Comparison of ENCODE assay signal across 21 mouse cellular contexts in the genomic region with DNA sequence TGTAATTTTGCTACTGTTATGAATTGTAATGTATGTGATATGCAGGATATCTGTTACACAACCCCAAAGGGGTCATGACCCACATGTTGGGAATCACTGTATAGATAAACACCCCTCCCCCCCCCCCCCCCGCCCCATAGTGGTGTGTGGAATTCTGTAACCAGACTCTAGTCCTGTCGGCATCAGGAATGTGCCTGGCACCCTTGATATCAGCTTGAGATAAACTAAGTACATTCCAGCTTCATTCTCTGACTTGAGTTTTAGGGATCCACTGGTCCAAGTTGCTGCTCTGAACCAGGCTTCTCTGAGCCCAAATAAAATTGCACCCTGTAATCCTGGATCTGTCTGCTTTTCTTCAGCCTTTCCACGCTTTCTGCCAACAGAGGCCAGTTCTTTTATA. TPM values are rescaled to one million over a fixed set of nuclear protein-coding genes. Genes with fewer than 3 reads are reported as not detected.
DNase-seq lines count a peak whose midpoint lies in the region; ATAC-seq and TF ChIP-seq lines count a peak whose summit lies in the region.
"Had no signal": no experiment of that assay in that cellular context is flagged by ENCODE, and none has a peak within 500 bp of the region (broad histone marks: within the 10 kb centered on the region; RNA-seq: fewer than 3 reads in every experiment).

No protein-coding gene starts in this region.

- intact Hi-C loops in heart, adult 2 months (cut with DNase I) = no loop called here

- H3K36me3 ChIP-seq in heart, embryonic 13.5 days = peaks cover 9% of the 10 kb centered on the region
- no peaks in the 10 kb centered on the region for H3K36me3 ChIP-seq in heart, adult 2 months (ENCODE audit: control insufficient read depth, insufficient read depth, low read length)
- no peaks in the 10 kb centered on the region for H3K36me3 ChIP-seq in lung, embryonic 16.5 days (ENCODE audit: control insufficient read depth, insufficient read depth, low read length)
- H3K36me3 ChIP-seq in intestine, embryonic 16.5 days (ENCODE audit: control insufficient read depth, insufficient read depth, low read length) = no peaks in the 10 kb centered on the region
- H3K36me3 ChIP-seq in myocyte (ENCODE audit: control insufficient read depth, insufficient read depth) = no peaks in the 10 kb centered on the region
- H3K36me3 ChIP-seq: embryonic facial prominence, embryonic 12.5 days had no signal

- TF ChIP-seq CTCF in heart, adult 2 months (IDR thresholded peaks at IDR 0.05) = no peak

- no peaks in the 10 kb centered on the region for H3K79me2 ChIP-seq in heart, adult 2 months (replicated peaks; ENCODE audit: control insufficient read depth, insufficient read depth, low read length)
- no peaks in the 10 kb centered on the region for H3K79me2 ChIP-seq in myocyte (ENCODE audit: control insufficient read depth, insufficient read depth)

- H3K4me2 ChIP-seq in heart, embryonic 13.5 days = no peak overlapping the region
- H3K4me2 ChIP-seq in lung, embryonic 16.5 days (ENCODE audit: low read depth, low read length) = no peak overlapping the region
- no peak overlapping the region for H3K4me2 ChIP-seq in intestine, embryonic 16.5 days (ENCODE audit: low read depth, low read length)
- H3K4me2 ChIP-seq in myocyte (ENCODE audit: low read depth) = peak overlapping the region; percentile 20
- H3K4me2 ChIP-seq: embryonic facial prominence, embryonic 12.5 days; neural tube, embryonic 13.5 days had no signal

- peak overlapping the region; percentile 68 for H3K27ac ChIP-seq in heart, embryonic 13.5 days (replicated peaks)
- no peak overlapping the region for H3K27ac ChIP-seq in heart, adult 2 months
- H3K27ac ChIP-seq in lung, embryonic 16.5 days (ENCODE audit: low read length) = peak overlapping the region; percentile 51
- H3K27ac ChIP-seq in intestine, embryonic 16.5 days (ENCODE audit: low read length) = no peak overlapping the region
- H3K27ac ChIP-seq: hindbrain, embryonic 10.5 days; neural tube, embryonic 13.5 days had no signal

- no peak overlapping the region for H3ac ChIP-seq in myocyte (ENCODE audit: control insufficient read depth, insufficient read length)

- H3K4me1 ChIP-seq in heart, embryonic 13.5 days = peaks cover 35% of the 10 kb centered on the region
- H3K4me1 ChIP-seq in heart, adult 2 months (ENCODE audit: control insufficient read depth, insufficient read depth, low read length) = no peaks in the 10 kb centered on the region; the same call in 1 of the 2 replicates
- H3K4me1 ChIP-seq in lung, embryonic 16.5 days (replicated peaks; ENCODE audit: control insufficient read depth, insufficient read depth, low read length) = peaks cover 19% of the 10 kb centered on the region
- H3K4me1 ChIP-seq in intestine, embryonic 16.5 days (ENCODE audit: control insufficient read depth, insufficient read depth, low read length) = peaks cover 6% of the 10 kb centered on the region
- H3K4me1 ChIP-seq: hindbrain, embryonic 10.5 days; neural tube, embryonic 13.5 days had no signal

- no peak for DNase-seq in heart, adult 2 months
- no peak for DNase-seq in lung, postnatal 10 days
- no peak for DNase-seq in adrenal gland, postnatal 10 days
- DNase-seq in gastrocnemius, adult 8-10 months (ENCODE audit: low spot score in 2 of 2) = no peak
- DNase-seq: B cell, adult 2 months; cerebellum, postnatal 36 days; heart, adult 18-20 months; layer of hippocampus, postnatal 36 days; left cerebral cortex, postnatal 4 days; right cerebral cortex, postnatal 4 days; thymus, adult 2 months had no signal

- H3K4me3 ChIP-seq in heart, embryonic 13.5 days = no peak overlapping the region
- H3K4me3 ChIP-seq in heart, adult 2 months = no peak overlapping the region
- no peak overlapping the region for H3K4me3 ChIP-seq in lung, embryonic 16.5 days (ENCODE audit: low read length)
- no peak overlapping the region for H3K4me3 ChIP-seq in intestine, embryonic 16.5 days (ENCODE audit: low read length)
- H3K4me3 ChIP-seq in myocyte = no peak overlapping the region
- H3K4me3 ChIP-seq: embryonic facial prominence, embryonic 12.5 days; hindbrain, embryonic 10.5 days; megakaryocyte, embryonic 14.5 days; neural tube, embryonic 13.5 days had no signal

- WGBS in heart, embryonic 13.5 days = 32% methylated on average over 3 of the region's 3 CpGs
- 63% methylated on average over 3 of the region's 3 CpGs for WGBS in heart, adult 2 months
- WGBS in lung, embryonic 16.5 days = 34% methylated on average over 3 of the region's 3 CpGs
- WGBS in intestine, embryonic 16.5 days = 58% methylated on average over 2 of the region's 3 CpGs

- TF ChIP-seq POLR2A in heart, adult 2 months (IDR thresholded peaks at IDR 0.05; ENCODE audit: insufficient read depth, low read depth, low read length) = no peak
- no peak for TF ChIP-seq POLR2A in myocyte (IDR thresholded peaks at IDR 0.05; ENCODE audit: insufficient read length, low read depth)

- no peak for ATAC-seq in heart, embryonic 13.5 days (ENCODE audit: extremely low read depth, insufficient number of reproducible peaks, low FRiP score, low TSS enrichment)
- ATAC-seq in lung, embryonic 16.5 days (ENCODE audit: low read depth) = peak; percentile 8; the same call in 1 of the 2 replicates
- ATAC-seq in intestine, embryonic 16.5 days = peak; percentile 8; the same call in 1 of the 2 replicates
- ATAC-seq: forebrain, embryonic 14.5 days; inflammation-experienced regulatory T-cells, adult 6 months had no signal

- H3K9me3 ChIP-seq in heart, embryonic 13.5 days = no peaks in the 10 kb centered on the region
- H3K9me3 ChIP-seq in lung, embryonic 16.5 days (ENCODE audit: control insufficient read depth, low read length) = no peaks in the 10 kb centered on the region
- H3K9me3 ChIP-seq in intestine, embryonic 16.5 days (ENCODE audit: control insufficient read depth, low read length) = no peaks in the 10 kb centered on the region
- H3K9me3 ChIP-seq: embryonic facial prominence, embryonic 12.5 days; hindbrain, embryonic 10.5 days; megakaryocyte, embryonic 14.5 days; neural tube, embryonic 13.5 days had no signal

- no peaks in the 10 kb centered on the region for H3K27me3 ChIP-seq in heart, embryonic 13.5 days (replicated peaks)
- no peaks in the 10 kb centered on the region for H3K27me3 ChIP-seq in heart, adult 2 months (ENCODE audit: control insufficient read depth, insufficient read depth, low read length)
- no peaks in the 10 kb centered on the region for H3K27me3 ChIP-seq in lung, embryonic 16.5 days (ENCODE audit: control insufficient read depth, insufficient read depth, low read depth, low read length)
- no peaks in the 10 kb centered on the region for H3K27me3 ChIP-seq in intestine, embryonic 16.5 days (replicated peaks; ENCODE audit: control insufficient read depth, insufficient read depth, low read length)
- no peaks in the 10 kb centered on the region for H3K27me3 ChIP-seq in myocyte (ENCODE audit: control insufficient read depth, insufficient read depth, insufficient read length)
- H3K27me3 ChIP-seq: embryonic facial prominence, embryonic 12.5 days; neural tube, embryonic 13.5 days had no signal

- no peak overlapping the region for H3K9ac ChIP-seq in heart, embryonic 13.5 days
- H3K9ac ChIP-seq in heart, adult 2 months (ENCODE audit: low read depth, low read length) = no peak overlapping the region
- no peak overlapping the region for H3K9ac ChIP-seq in lung, embryonic 16.5 days (ENCODE audit: low read length)
- H3K9ac ChIP-seq in intestine, embryonic 16.5 days (ENCODE audit: low read depth, low read length) = no peak overlapping the region
- H3K9ac ChIP-seq: embryonic facial prominence, embryonic 12.5 days; neural tube, embryonic 13.5 days had no signal

- TF ChIP-seq EP300 in heart, adult 2 months (IDR thresholded peaks at IDR 0.05; ENCODE audit: insufficient read depth, low read depth, low read length) = no peak

TF ChIP-seq in myocyte, 11 proteins besides CTCF, POLR2A, EP300 and RAD21:
- TF ChIP-seq REST (IDR thresholded peaks at IDR 0.05; ENCODE audit: insufficient read depth, insufficient read length) (no peak), TCF3 (IDR thresholded peaks at IDR 0.05; ENCODE audit: insufficient read length, low read depth) (no peak), SRF (IDR thresholded peaks at IDR 0.05; ENCODE audit: control insufficient read depth, insufficient read length, low read depth) (no peak), TCF12 (IDR thresholded peaks at IDR 0.05; ENCODE audit: insufficient read depth, poor library complexity, severe bottlenecking) (no peak), CEBPB (IDR thresholded peaks at IDR 0.05; ENCODE audit: insufficient read depth, poor library complexity, severe bottlenecking) (no peak), E2F4 (IDR thresholded peaks at IDR 0.05; ENCODE audit: insufficient read depth) (no peak), MYOD1 (IDR thresholded peaks at IDR 0.05; ENCODE audit: control insufficient read depth in 1 of 3, insufficient read length in 2 of 3, low read depth in 2 of 3) (no peak), USF1 (IDR thresholded peaks at IDR 0.05; ENCODE audit: low read depth) (no peak), MAX (IDR thresholded peaks at IDR 0.05; ENCODE audit: low read depth) (no peak), MYOG (IDR thresholded peaks at IDR 0.05; ENCODE audit: control insufficient read depth in 1 of 3, insufficient read depth in 1 of 3, insufficient read length in 2 of 3, low read depth in 2 of 3) (no peak), POLR2AphosphoS2 (IDR thresholded peaks at IDR 0.05; ENCODE audit: insufficient read length, low read depth) (no peak)

RNA-seq across cellular contexts. Expression of a gene that starts 15.6 kb away (rescaled TPM):
- 22.1 and 24.2 TPM in 2 replicates for polyA plus RNA-seq in heart, embryonic 13.5 days (2015; fragmentation: Nextera tagmentation; extraction: Ambion mirVana)
- 10 to 100 TPM; 14.8 to 15.8 TPM for total RNA-seq in heart, adult 2 months (2021)
- 14.2 and 15.1 TPM in 2 replicates for polyA plus RNA-seq in heart, adult 2 months (2012; rRNA removed)
- polyA plus RNA-seq in lung, embryonic 16.5 days (2015; fragmentation: Nextera tagmentation; extraction: Ambion mirVana) = 30.6 and 32.7 TPM in 2 replicates
- polyA plus RNA-seq in intestine, embryonic 16.5 days (2015; fragmentation: Nextera tagmentation; extraction: Ambion mirVana) = 27.2 and 27.7 TPM in 2 replicates
- polyA plus RNA-seq in myocyte (2012; fragmentation: generic; extraction: Trizol) = 15.8 TPM
- 10 to 100 TPM; 17.1 to 19.7 TPM for total RNA-seq in adrenal gland, postnatal 10 days (2021)
- total RNA-seq in gastrocnemius, adult 8-10 months (2022) = 1 to 10 TPM; 3.4 to 6.5 (median 4.9) TPM

RNA-seq across cellular contexts. Expression of a gene that starts 37.0 kb away (rescaled TPM):
- polyA plus RNA-seq in heart, embryonic 13.5 days (2015; fragmentation: Nextera tagmentation; extraction: Ambion mirVana) = 154 and 158 TPM in 2 replicates
- total RNA-seq in heart, adult 2 months (2021) = 10 to 100 TPM; 26.9 to 30.1 TPM
- polyA plus RNA-seq in heart, adult 2 months (2012; rRNA removed) = 23.1 and 29.1 TPM in 2 replicates
- polyA plus RNA-seq in lung, embryonic 16.5 days (2015; fragmentation: Nextera tagmentation; extraction: Ambion mirVana) = 252 TPM in 2 replicates
- polyA plus RNA-seq in intestine, embryonic 16.5 days (2015; fragmentation: Nextera tagmentation; extraction: Ambion mirVana) = 203 and 218 TPM in 2 replicates
- polyA plus RNA-seq in myocyte (2012; fragmentation: generic; extraction: Trizol) = 26.0 TPM
- total RNA-seq in adrenal gland, postnatal 10 days (2021) = 10 to 100 TPM; 61.2 to 65.9 TPM
- 1 to 10 TPM; 6.2 to 9.9 (median 7.0) TPM for total RNA-seq in gastrocnemius, adult 8-10 months (2022)

Comparison
In these comparisons a context has a peak if more than half of its experiments do, and no peak if none do; other contexts are left out.
1. H3K27ac ChIP-seq: peak in heart, embryonic 13.5 days (single experiment) and lung, embryonic 16.5 days (single experiment); none in heart, adult 2 months (single experiment) and intestine, embryonic 16.5 days (single experiment).